Mouse (Mus musculus) urinary bladder, adult 18-20 months (tissue): ENCODE data around the gene Abca7.
"Not testable (repeated sequence)": the region's sequence is repeated elsewhere in the genome, so short reads cannot be mapped to it uniquely, and the experiment has no call there.

Source experiments
- DNase-seq, 2 experiments: peaks; one replicate each; pipeline ENCODE4 v3.0.0; 2022; ENCODE audit warnings: low spot score in 2 of 2, mixed read lengths in 2 of 2

Abca7 gene

GRCm38 (mm10) chr10:80021320-80021641, 25.0 kb downstream of the Abca7 start:
- no peak for DNase-seq

GRCm38 (mm10) chr10:80022164-80022563, 25.9 kb downstream of the Abca7 start:
- DNase-seq: no peak

GRCm38 (mm10) chr10:80022806-80023205, 26.5 kb downstream of the Abca7 start:
- no peak for DNase-seq

DNA sequence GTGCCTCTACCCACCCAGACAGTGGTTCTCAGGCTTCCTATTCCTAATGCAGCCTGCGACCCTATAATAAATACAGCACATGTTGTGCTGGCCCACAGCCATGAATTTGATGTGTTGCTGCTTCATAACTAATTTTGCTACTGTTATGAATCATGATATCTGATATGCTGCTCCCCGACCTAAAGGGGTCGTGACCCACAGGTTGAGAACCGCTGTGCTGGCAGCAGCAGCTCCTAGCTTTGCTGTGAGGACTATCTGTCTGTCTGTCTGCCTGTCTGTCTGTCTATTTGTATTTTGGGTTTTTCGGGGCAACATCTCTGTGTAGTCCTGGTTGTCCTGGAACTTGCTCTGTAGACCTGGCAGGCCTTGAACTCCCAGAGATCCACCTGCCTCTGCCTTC, 27.5 kb downstream of the Abca7 start:
- DNase-seq: no peak

GRCm38 (mm10) chr10:80024229-80025043, 28.1 kb downstream of the Abca7 start:
- DNase-seq: no peak

- no peak for DNase-seq
These were observed 28.7 kb downstream of the Abca7 start for GRCm38 (mm10) chr10:80025044-80025347.

DNA sequence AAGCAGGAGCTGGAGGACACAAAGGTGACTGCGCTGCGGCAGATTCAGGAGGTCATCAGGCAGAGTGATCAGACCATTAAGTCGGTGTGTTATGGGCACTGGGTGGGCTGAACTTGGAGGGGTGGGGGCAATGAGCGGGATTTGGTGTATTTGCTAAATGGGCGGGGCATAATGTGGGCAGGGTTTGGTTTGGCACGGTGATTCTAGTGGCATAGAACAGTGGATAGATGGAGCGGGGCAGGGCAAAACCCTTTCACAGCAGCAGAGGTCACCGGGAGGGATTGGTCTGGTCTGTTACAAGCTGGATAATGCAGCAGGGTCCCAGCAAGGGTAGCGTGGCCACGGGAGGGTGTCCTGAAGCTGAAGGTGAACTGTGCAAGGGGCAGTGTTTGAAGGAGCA, 29.2 kb downstream of the Abca7 start:
- DNase-seq: no peak

GRCm38 (mm10) chr10:80025889-80026288, 29.6 kb downstream of the Abca7 start:
- DNase-seq: no peak

DNA sequence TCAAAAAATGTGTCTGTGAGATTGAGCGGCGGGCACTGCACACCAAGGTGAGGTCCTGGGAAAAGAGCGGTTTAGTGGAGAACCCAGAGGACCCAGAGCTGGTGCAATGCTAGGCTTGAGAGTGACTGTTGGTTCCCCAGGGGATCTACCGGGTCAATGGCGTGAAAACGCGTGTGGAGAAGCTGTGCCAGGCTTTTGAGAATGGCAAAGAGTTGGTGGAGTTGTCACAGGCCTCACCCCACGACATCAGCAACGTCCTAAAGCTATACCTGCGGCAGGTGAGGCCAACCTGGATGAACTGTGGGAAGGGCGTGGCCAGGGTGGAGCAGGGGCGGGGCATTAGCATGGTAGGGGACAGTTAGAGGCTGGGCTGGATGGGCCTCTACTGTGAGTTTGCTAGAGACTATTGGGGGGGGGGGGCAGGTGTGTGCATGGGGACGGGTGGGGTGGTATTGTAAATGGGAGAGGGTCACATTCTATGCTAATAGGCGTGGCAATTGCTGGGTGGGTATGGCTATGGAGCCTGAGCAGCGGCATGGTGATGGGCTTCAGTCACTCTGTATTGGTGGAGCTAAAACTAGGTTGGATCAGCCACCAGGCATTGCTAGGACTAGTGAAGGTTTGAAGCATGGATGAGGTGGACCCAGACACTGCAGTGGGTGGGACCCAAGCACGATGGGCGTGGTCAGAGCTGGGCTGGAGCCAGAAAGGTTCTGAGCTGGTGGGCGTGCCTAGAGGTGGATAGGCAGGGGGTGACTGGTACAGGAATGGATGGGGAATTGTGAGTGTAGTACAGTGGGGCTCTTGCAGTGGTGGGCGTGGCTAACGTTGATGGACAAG, 31.6 kb downstream of the Abca7 start:
- DNase-seq: no peak

DNA sequence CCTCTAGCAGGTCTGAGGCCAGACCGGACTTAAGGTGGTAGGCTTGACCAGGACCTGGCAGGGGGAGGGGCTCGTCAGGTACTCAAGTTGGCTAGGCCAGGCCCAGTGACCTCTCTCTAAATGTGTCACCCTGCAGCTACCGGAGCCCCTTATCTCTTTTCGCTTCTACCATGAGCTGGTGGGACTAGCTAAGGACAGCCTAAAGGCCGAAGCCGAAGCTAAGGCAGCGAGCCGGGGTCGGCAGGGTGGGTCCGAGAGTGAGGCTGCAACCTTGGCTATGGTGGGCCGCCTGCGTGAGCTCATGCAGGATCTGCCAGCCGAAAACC, 32.2 kb downstream of the Abca7 start:
- no peak for DNase-seq

- DNase-seq: no peak
These were observed 33.9 kb downstream of the Abca7 start for GRCm38 (mm10) chr10:80030191-80030590.

GRCm38 (mm10) chr10:80030736-80031135, 34.4 kb downstream of the Abca7 start:
- DNase-seq: no peak

DNA sequence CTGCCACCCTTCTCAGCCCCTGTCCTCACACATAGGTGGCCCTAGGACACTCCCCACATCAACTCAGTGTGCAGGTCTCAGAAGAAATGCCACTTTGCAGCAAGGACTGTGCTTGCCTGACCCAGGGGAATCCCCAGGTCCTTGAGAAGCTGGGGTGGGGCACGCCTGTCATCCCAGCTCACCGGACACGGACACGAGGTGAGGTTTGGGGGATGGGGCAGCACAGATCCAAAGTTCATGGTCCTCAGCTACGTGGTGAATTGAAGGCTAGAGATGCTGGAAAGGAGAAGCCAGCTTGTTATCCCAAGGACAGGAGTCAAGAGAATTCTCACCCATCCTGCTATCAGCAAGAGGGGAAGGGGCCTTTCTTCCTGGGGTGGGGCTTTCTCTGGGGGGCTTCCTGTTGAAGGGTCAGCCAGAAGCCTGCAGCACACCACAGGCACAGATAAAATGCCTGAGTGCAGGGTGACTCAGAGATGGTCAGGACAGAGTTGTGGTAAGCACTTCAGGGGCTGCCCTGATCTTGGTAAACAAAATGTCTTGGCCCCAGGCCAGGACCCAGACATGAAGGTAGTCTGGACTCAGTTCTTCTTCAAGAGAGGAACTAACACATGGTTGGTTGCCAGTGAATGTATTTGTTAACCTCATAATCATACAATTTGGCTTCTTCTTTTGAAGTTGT, 36.6 kb downstream of the Abca7 start:
- DNase-seq: peak in 1 of 2 experiments; percentile 72

DNA sequence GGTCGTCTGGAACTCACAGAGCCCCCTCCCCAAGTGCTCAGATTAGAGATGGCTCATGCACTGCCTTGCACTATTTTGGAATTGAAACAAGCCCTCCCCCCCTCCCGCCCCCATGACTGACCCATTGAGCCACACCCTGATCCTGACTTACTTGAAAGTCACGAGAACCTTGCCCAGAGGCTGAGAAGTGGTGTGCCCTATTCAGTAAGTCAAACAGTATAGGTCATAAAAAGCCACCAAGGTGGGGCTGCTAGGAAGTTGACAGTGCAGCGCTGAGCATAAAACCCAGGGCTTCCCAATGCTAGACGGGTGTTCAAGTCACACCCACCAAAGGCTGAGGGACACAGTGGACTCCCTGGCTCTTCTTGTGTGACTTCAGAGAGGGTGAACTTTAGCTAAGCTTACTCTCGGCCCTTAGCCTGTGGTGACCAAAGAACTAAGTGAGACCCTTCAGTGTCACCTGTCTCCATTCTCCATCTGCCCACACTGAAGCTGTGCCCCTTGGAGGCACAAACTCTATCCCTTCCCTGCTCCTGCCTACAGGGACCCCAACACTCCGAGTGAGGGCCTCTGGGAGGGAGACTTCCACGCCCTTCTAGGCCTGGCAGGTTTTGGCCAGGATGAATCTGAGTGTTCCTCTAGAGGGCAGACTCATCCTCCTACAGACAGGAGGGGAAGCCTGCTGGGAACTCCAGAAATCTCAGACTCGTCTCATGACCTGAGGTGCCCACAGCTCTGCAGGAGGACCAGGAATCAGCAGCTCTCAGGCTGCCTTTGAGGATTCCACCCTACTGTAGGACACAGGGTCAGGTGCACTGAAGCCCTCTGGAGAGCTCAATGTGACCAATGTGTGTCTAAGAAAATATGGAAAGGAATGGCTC, 37.5 kb downstream of the Abca7 start:
- DNase-seq: peak in 1 of 2 experiments; percentile 37

DNA sequence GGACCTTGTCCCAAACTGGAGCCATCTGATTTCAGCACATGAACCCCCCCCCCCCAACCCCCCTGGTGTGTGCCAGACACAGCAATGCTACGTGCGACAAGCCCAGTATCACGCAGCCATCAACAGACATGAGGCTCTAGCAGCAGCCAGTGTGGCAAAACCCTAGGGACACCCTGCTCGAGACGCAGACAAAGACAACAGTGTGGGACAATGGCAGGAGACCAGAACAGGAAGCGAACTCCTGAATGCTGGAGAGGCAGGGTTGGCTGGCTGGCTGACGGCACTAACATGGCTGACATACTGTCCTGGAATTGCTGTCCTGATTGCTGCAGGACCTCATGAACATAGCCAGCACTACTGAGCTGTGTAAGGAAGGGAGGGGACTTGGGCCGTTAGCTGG, 38.9 kb downstream of the Abca7 start:
- DNase-seq: no peak

- DNase-seq: no peak
These were observed 39.4 kb downstream of the Abca7 start for GRCm38 (mm10) chr10:80035686-80036085.

DNA sequence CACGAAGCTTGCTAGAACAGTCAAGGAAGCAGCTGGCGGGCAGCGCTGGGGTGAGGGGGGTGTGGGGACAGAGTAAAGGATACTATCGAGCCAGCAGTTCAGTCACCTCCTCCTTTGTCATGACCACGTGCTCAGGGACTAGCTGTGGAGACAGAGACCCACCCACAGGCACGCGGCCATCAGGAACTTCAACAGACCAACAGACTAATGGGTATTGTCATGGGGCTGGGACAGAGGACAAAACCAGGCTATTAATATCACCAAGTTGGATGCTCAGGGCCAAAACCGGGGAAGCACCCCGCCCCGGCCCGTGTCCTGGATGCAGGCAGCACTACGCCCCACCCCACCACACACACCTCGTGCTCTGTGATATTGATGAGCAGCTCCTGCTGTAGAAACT, 40.5 kb downstream of the Abca7 start:
- DNase-seq: no peak

- DNase-seq: peak; percentile 90 to 97
These were observed 43.3 kb downstream of the Abca7 start, which contains the start of gene Polr2e for GRCm38 (mm10) chr10:80039559-80039979. Gene Polr2e, minus strand, starts transcription at chr10:80039795.

DNA sequence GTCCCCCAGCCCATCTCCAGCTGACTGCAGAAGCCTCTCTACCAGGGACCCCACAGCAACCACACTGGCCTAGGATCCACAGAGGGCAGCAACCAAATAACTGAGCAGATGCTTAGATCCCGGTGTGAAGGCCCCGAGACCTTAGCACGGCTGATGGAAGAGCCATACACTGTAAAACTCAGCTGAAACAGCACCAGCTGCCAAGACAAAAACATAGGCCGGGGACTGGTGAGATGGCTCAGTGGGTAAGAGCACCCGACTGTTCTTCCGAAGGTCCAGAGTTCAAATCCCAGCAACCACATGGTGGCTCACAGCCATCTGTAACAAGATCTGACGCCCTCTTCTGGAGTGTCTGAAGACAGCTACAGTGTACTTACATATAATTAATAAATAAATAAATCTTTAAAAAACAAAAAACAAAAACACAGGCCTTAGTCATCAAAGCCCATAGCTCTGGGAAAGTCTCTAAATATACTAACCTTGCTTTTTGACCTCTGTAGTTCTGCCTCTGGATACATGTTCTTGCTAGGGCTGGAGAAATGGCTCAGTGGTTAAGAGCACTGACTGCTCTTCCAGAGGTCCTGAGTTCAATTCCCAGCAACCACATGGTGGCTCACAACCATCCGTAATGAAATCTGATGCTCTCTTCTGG, 45.2 kb downstream of the Abca7 start:
- not testable (repeated sequence) for DNase-seq

DNA sequence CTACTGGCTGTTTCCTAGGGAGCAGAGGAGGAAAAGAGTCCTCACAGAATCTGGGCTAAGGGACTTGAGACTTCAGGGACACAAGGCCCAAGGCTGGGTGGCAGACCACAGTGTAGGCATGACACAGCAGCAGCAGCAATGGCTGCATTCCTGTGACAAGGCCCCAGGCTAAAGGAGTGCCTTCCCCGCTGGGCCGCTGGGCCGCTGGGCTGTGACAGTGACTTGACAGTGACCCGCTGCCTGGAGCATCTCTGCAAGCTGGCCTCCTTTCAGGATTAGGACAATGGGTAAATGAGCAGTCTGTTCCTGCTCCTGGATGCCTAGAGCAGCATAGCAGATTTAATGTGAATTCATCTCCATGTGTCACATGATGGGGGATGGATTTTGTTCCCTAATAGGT, 47.8 kb downstream of the Abca7 start:
- DNase-seq: no peak

- not testable (repeated sequence) for DNase-seq
These were observed 49.1 kb downstream of the Abca7 start for GRCm38 (mm10) chr10:80045364-80045763.
